Mouse (Mus musculus): ENCODE results near the gene Hs6st2.

Hs6st2 gene

GRCm38 (mm10) chrX:51681756-51682155 lies at the start of gene Hs6st2:
Gene Hs6st2, minus strand, starts transcription at chrX:51681856.
- DNase-seq (ENCODE audit: low spot score): no peak

- no peak for DNase-seq (ENCODE audit: low spot score)
These were observed 32.6 kb upstream of the Hs6st2 start for GRCm38 (mm10) chrX:51714086-51714745.

GRCm38 (mm10) chrX:51712996-51713395 lies 31.3 kb upstream of the Hs6st2 start:
- DNase-seq (ENCODE audit: low spot score): no peak

- DNase-seq (ENCODE audit: low spot score): no peak
These were observed 21.2 kb upstream of the Hs6st2 start for GRCm38 (mm10) chrX:51702823-51703222.

GRCm38 (mm10) chrX:51699079-51699478 lies 17.4 kb upstream of the Hs6st2 start:
- DNase-seq (ENCODE audit: low spot score): no peak

GRCm38 (mm10) chrX:51686048-51686949 lies 4.6 kb upstream of the Hs6st2 start:
- DNase-seq (ENCODE audit: low spot score): peak; percentile 10

GRCm38 (mm10) chrX:51684336-51685056 lies 2.8 kb upstream of the Hs6st2 start:
- no peak for DNase-seq (ENCODE audit: low spot score)

GRCm38 (mm10) chrX:51681170-51681667 lies 437 bp downstream of the Hs6st2 start:
- no peak for DNase-seq (ENCODE audit: low spot score)

- no peak for DNase-seq (ENCODE audit: low spot score)
These were observed 1.1 kb downstream of the Hs6st2 start for GRCm38 (mm10) chrX:51680428-51681169.

- DNase-seq (ENCODE audit: low spot score): no peak
These were observed 1.8 kb downstream of the Hs6st2 start for GRCm38 (mm10) chrX:51679601-51680427.

- DNase-seq (ENCODE audit: low spot score): no peak
These were observed 23.4 kb downstream of the Hs6st2 start for GRCm38 (mm10) chrX:51658236-51658635.

- DNase-seq (ENCODE audit: low spot score): no peak
These were observed 38.9 kb downstream of the Hs6st2 start for GRCm38 (mm10) chrX:51642661-51643257.

GRCm38 (mm10) chrX:51635756-51636155 lies 45.9 kb downstream of the Hs6st2 start:
- DNase-seq (ENCODE audit: low spot score): no peak

- DNase-seq (ENCODE audit: low spot score): no peak
These were observed 50.3 kb downstream of the Hs6st2 start for GRCm38 (mm10) chrX:51631376-51631775.

GRCm38 (mm10) chrX:51614384-51615004 lies 67.2 kb downstream of the Hs6st2 start:
- no peak for DNase-seq (ENCODE audit: low spot score)

GRCm38 (mm10) chrX:51610743-51611142 lies 70.9 kb downstream of the Hs6st2 start:
- no peak for DNase-seq (ENCODE audit: low spot score)

- no peak for DNase-seq (ENCODE audit: low spot score)
These were observed 75.3 kb downstream of the Hs6st2 start for GRCm38 (mm10) chrX:51606231-51606863.

GRCm38 (mm10) chrX:51592751-51593150 lies 88.9 kb downstream of the Hs6st2 start:
- DNase-seq (ENCODE audit: low spot score): no peak

GRCm38 (mm10) chrX:51590448-51591010 lies 91.1 kb downstream of the Hs6st2 start:
- no peak for DNase-seq (ENCODE audit: low spot score)
